In genomic region chr3:96135011-96135410, GRCm38 (mm10) we compare ENCODE assay signal across 15 mouse cellular contexts. TPM values are rescaled to one million over a fixed set of nuclear protein-coding genes. Genes with fewer than 3 reads are reported as not detected.
DNase-seq lines count a peak whose midpoint lies in the region; ATAC-seq lines count a peak whose summit lies in the region.
"Had no signal": no experiment of that assay in that cellular context is flagged by ENCODE, and none has a peak within 500 bp of the region (broad histone marks: within the 10 kb centered on the region; RNA-seq: fewer than 3 reads in every experiment).

No protein-coding gene starts in this region.

- H3K4me2 ChIP-seq in midbrain, embryonic 11.5 days = no peak overlapping the region
- H3K4me2 ChIP-seq: liver, embryonic 13.5 days; neural tube, embryonic 13.5 days had no signal

- WGBS in midbrain, embryonic 11.5 days = 88% methylated on average over 3 of the region's 3 CpGs

- H3K4me3 ChIP-seq in midbrain, embryonic 11.5 days (ENCODE audit: low read depth, low read length) = no peak overlapping the region
- H3K4me3 ChIP-seq: layer of hippocampus, adult 2 months; liver, embryonic 13.5 days; neural tube, embryonic 13.5 days had no signal

- H3K36me3 ChIP-seq in midbrain, embryonic 11.5 days (ENCODE audit: control insufficient read depth, insufficient read depth, low read length) = peaks cover 3% of the 10 kb centered on the region; the same call in 1 of the 2 replicates

- DNase-seq in heart, postnatal 10 days = peak; percentile 40 to 45
- DNase-seq in heart, adult 8-10 months (ENCODE audit: low spot score) = no peak
- peak; percentile 13 for DNase-seq in urinary bladder, postnatal 25 days (ENCODE audit: low spot score)
- no peak for DNase-seq in urinary bladder, postnatal 4 days (ENCODE audit: low spot score in 2 of 2)
- DNase-seq in kidney, adult 9 months = peak; percentile 90
- no peak for DNase-seq in ovary, adult 18-20 months (ENCODE audit: low spot score)
- DNase-seq in midbrain, embryonic 11.5 days (ENCODE audit: low spot score, missing footprints) = no peak
- no peak for DNase-seq in layer of hippocampus, adult 9-11 months
- DNase-seq: cerebellum, postnatal 10 days; heart, postnatal 36 days; liver, embryonic 13.5 days; thymus, postnatal 4 days had no signal

- no peaks in the 10 kb centered on the region for H3K9me3 ChIP-seq in midbrain, embryonic 11.5 days (ENCODE audit: control insufficient read depth, low read length)
- H3K9me3 ChIP-seq: G1E; liver, embryonic 13.5 days; neural tube, embryonic 13.5 days had no signal

- H3K9ac ChIP-seq in midbrain, embryonic 11.5 days (ENCODE audit: low read length) = no peak overlapping the region
- H3K9ac ChIP-seq: liver, embryonic 13.5 days; neural tube, embryonic 13.5 days had no signal

- H3K27me3 ChIP-seq in midbrain, embryonic 11.5 days (ENCODE audit: control insufficient read depth, insufficient read depth, low read length) = no peaks in the 10 kb centered on the region
- H3K27me3 ChIP-seq: liver, embryonic 13.5 days; neural tube, embryonic 13.5 days had no signal

- 0 out of 2 replicates have a peak, but pooled peaks cover 2% of the 10 kb centered on the region for H3K4me1 ChIP-seq in midbrain, embryonic 11.5 days (ENCODE audit: control insufficient read depth, insufficient read depth, low read length)
- H3K4me1 ChIP-seq: neural tube, embryonic 13.5 days had no signal

- ATAC-seq in midbrain, embryonic 11.5 days (ENCODE audit: low FRiP score) = no peak

- intact Hi-C loops in heart, postnatal 10 days (cut with DNase I) = no loop called here

- H3K27ac ChIP-seq in midbrain, embryonic 11.5 days (ENCODE audit: low read depth, low read length) = no peak overlapping the region
- H3K27ac ChIP-seq: layer of hippocampus, adult 2 months; liver, embryonic 13.5 days; neural tube, embryonic 13.5 days had no signal

RNA-seq across cellular contexts. Expression of gene Mtmr11, which starts 26.8 kb away (rescaled TPM):
- total RNA-seq in heart, postnatal 10 days (2021) = 1 to 10 TPM; 6.6 to 7.8 TPM
- 1 to 10 TPM; 1.7 to 3.0 (median 2.2) TPM for total RNA-seq in heart, adult 8-10 months (2022)
- 10.5 and 12.8 TPM in 2 replicates for polyA plus RNA-seq in midbrain, embryonic 11.5 days (2014; fragmentation: Nextera tagmentation; extraction: Ambion mirVana)
- polyA plus RNA-seq: G1E had no signal

RNA-seq across cellular contexts. Expression of gene Otud7b, which starts 30.7 kb away (rescaled TPM):
- total RNA-seq in heart, postnatal 10 days (2021) = 10 to 100 TPM; 50.9 to 51.0 TPM
- 10 to 100 TPM; 55.4 to 63.1 (median 59.8) TPM for total RNA-seq in heart, adult 8-10 months (2022)
- 8.8 and 9.4 TPM in 2 replicates for polyA plus RNA-seq in midbrain, embryonic 11.5 days (2014; fragmentation: Nextera tagmentation; extraction: Ambion mirVana)

RNA-seq across cellular contexts. Expression of gene Sf3b4, which starts 37.1 kb away (rescaled TPM):
- total RNA-seq in heart, postnatal 10 days (2021) = 10 to 100 TPM; 27.8 to 28.2 TPM
- 10 to 100 TPM; 14.1 to 17.2 (median 16.2) TPM for total RNA-seq in heart, adult 8-10 months (2022)
- 187 and 216 TPM in 2 replicates for polyA plus RNA-seq in midbrain, embryonic 11.5 days (2014; fragmentation: Nextera tagmentation; extraction: Ambion mirVana)

RNA-seq across cellular contexts. Expression of gene Sv2a, which starts 45.9 kb away (rescaled TPM):
- total RNA-seq in heart, postnatal 10 days (2021) = 10 to 100 TPM; 13.7 to 14.0 TPM
- total RNA-seq in heart, adult 8-10 months (2022) = 1 to 10 TPM; 1.6 to 7.0 (median 4.2) TPM
- 9.4 and 10.3 TPM in 2 replicates for polyA plus RNA-seq in midbrain, embryonic 11.5 days (2014; fragmentation: Nextera tagmentation; extraction: Ambion mirVana)

Comparison
In these comparisons a context has a peak if more than half of its experiments do, and no peak if none do; other contexts are left out.
1. DNase-seq: peak in heart, postnatal 10 days (2 of 2), urinary bladder, postnatal 25 days (single experiment) and kidney, adult 9 months (single experiment); none in heart, adult 8-10 months (single experiment), urinary bladder, postnatal 4 days (0 of 2), ovary, adult 18-20 months (single experiment), midbrain, embryonic 11.5 days (single experiment) and layer of hippocampus, adult 9-11 months (single experiment).